Mouse (Mus musculus) T-helper 17 cell (primary cell): ENCODE measurements at regions not wholly inside any gene's neighbourhood (a gene's known extent, or its start where the extent isn't known, plus 50 kb on each side); places are given as distances from the start of the nearest gene placed in this dataset.

Experiments used
- in situ Hi-C, 2 experiments: fragments of 300-600 bp; cut with MboI, MseI; formaldehyde crosslinking; loops; 1 replicate in 1 of 2; 2 replicates in 1 of 2; pipeline ENCODE4 v1.15.1; 2025; ENCODE audit warnings: high pct_unique_total_duplicates in 2 of 2

- in situ Hi-C loops, result no loop called here
These were observed 85.4 kb downstream of the Rpap3 start for GRCm38 (mm10) chr15:97620261-97620660.

GRCm38 (mm10) chr15:97619764-97620163 lies 85.9 kb downstream of the Rpap3 start:
- in situ Hi-C loops, result no loop called here

DNA sequence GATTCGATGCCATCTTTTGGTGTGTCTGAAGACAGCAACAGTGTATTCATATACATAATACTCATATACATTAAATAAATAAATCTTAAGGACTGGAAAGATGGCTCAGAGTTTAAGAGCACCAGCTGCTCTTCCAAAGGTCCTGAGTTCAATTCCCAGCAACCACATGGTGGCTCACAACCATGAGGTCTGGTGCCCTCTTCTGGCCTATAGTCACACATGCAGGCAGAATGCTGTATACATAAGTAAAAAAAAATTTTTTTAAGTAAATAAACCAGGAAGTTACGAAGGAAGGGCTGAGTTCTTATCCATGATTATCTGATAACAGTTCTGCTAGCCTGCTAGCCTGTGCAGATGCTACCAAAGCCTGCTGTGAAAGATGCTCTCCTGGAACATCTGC lies 93.3 kb downstream of the Rpap3 start:
- in situ Hi-C loops, result no loop called here

DNA sequence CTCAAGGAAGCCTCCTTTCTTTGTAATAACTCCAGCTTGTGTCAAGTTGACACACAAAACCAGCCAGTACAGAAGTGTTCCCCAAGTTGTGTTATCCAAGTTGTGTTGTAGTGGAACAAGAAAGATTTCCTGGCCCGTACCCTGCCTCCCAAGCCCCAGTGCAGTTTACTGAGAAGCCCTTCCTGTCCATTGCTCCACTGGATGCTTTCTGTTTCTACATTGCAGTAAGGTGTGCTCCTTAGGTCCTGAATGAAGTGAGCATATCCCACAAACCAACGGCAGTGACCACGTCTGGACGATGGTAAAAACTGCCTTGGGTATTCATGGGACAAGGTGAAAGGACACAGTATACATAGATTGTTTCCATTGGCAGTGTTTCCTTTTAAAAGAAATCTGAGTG lies 94.9 kb downstream of the Rpap3 start:
- in situ Hi-C loops, result no loop called here

DNA sequence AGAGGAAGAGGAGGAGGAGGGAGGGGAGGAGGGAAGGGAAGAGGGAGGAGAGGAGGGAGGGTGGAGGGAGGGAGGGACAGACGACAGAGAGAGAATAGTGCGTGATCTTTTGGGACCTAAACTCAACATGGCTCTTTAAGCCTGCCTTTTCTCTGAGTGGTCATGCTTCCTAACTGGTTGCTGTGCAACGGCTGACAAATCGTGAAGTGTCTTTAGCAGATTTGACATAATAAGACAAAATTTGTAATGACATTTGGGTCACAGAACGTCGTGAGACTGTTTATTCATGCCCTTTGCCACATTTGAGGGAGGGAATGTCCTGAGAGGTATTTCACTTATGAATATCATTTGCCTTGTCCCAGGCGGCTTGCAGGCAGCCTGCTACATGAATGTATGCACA lies 96.1 kb downstream of the Rpap3 start:
- in situ Hi-C loops, result loop anchor here in 1 of 2 experiments (10.0 kb wide), 1 partner anchor 375 kb away; no protein-coding TSS in a partner anchor

DNA sequence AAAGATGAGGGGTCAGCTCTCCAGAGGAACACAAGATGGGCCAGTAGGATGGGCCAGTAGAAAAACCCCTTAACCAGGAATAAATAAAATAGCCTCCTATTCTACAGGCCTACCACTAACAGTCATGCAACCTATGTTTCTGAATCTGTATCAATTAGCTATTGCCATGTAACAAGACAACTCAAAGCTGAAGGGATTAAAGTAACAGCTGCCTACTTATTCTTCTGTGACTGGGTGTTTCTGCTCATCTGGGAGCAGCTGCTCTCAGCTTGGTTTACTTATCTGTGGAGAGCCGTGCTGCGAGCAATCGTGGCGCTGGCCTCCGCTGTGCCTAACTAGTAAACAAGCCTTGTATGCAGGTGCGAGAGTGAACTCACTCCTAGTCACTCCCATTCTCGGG lies 97.0 kb downstream of the Rpap3 start:
- in situ Hi-C loops, result loop anchor here in 1 of 2 experiments (10.0 kb wide), 1 partner anchor 374 kb away; no protein-coding TSS in a partner anchor

DNA sequence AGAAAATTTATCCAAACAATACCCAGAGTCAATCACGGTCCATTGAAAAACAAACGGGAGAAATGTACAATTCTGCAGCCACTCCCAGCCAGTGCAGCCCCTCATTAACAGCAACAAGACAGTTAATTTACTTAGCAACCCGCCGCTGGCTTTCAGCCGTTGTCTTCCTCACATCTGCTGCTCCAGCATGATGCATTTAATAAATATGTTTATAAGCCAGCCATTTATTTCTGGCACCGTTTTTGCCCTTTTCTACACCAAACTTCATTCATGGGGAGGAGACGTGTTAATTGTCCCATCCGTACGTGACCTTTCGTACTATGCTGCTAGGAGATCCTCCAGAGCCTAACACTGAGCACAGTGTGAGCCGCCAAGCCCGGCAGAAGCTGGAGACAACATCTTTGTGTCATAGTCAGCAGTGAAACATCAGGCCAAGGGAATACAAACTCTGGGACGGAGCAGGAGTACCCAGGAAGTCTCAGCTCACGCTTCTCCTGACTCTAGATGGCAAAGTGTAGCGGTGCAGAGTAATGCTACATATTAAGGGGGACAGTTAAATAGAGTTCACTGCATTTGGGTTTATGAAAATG lies 97.9 kb downstream of the Rpap3 start:
- in situ Hi-C loops, result loop anchor here in 1 of 2 experiments (10.0 kb wide), 1 partner anchor 373 kb away; no protein-coding TSS in a partner anchor

GRCm38 (mm10) chr15:97606630-97607381 lies 98.8 kb downstream of the Rpap3 start:
- in situ Hi-C loops, result loop anchor here in 1 of 2 experiments (10.0 kb wide), 1 partner anchor 372 kb away; no protein-coding TSS in a partner anchor

DNA sequence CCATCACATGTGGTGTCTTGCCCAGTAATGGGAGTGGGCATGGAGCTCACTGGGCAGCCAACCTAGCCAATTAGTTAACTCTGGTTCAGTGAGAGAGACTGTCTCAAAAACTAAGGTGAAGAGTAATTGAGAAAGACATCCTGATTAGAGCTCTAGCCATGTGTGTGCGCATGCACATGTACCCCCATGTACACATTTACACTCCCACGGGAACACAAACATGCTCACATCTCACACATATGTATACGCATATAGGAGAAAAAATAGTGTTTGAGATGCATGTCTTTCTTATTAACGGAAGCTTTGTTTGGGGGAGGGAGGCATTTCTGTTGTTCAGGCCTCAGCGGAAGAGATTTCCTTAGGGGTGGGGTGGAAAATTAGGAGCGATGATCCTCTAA lies 99.4 kb downstream of the Rpap3 start:
- in situ Hi-C loops, result loop anchor here in 1 of 2 experiments (10.0 kb wide), 1 partner anchor 371 kb away; no protein-coding TSS in a partner anchor

DNA sequence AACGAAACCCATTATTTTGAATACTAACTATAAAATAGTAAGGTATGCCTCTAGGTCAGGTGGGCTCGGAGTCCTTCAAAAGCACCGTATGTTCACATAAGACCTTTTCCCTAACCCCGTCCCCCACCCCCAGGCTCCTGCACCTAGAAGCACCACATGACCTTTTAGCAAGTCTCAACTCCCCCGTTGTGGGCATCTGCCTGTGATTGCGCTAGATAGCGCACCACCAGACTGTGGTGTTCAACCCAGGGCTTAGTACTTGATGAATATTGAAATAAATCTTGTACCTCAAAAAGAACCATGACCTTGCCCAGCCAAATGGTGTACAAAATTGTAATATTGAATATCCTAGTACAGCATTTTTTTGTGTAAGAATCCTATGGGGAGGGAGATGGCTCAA lies 99.8 kb downstream of the Rpap3 start:
- in situ Hi-C loops, result loop anchor here in 1 of 2 experiments (10.0 kb wide), 1 partner anchor 371 kb away; no protein-coding TSS in a partner anchor

- in situ Hi-C loops, result loop anchor here in 1 of 2 experiments (10.0 kb wide), 1 partner anchor 369 kb away; no protein-coding TSS in a partner anchor
These were observed 102.1 kb downstream of the Rpap3 start for GRCm38 (mm10) chr15:97603492-97603891.

DNA sequence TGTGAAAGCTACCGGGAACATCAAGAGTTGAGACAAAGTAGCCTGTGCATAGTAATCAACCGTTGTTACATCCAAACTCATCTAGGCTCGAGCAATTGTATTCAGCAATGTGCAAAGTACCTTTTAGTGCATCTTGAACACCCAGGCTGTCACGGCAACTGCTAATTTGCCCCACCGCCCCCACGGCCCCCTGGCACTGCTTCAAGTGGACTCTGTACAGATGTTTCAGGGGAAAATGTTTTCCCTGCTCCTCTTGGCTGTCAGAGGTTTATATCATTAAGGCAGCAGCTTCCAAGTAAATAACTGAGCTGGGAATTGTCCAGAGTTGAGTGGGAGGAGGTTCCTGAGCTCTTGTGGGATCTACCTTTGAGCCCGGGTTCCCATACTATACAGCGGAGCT lies 107.4 kb downstream of the Rpap3 start:
- in situ Hi-C loops, result no loop called here

DNA sequence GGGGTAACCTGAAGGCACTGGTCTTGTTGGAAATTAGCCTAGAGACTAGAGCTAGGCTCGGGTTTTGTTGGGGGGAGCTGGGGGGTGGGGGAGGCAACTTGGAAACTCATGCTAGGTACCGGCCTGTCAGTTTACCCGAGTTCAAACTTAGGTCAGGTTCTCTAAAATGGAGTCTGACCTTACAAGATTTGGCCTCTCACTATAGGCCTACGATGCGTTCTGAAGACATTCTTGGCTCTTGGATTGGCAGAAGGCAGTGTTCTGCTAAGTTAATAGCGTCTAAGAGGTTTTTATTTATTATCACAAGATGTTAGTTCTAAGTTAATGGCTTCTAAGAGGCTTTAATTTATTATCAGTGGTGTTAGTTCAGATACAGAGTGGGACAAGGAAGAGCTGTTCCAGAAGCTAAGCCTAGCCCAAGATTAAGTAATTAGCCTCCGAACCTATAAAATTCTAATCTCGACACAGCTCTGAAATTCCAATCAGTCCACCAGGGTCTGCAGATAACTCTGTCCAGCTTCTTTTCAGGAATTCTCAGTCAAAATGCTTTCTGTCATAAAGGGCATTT lies 109.0 kb downstream of the Rpap3 start:
- in situ Hi-C loops, result no loop called here

DNA sequence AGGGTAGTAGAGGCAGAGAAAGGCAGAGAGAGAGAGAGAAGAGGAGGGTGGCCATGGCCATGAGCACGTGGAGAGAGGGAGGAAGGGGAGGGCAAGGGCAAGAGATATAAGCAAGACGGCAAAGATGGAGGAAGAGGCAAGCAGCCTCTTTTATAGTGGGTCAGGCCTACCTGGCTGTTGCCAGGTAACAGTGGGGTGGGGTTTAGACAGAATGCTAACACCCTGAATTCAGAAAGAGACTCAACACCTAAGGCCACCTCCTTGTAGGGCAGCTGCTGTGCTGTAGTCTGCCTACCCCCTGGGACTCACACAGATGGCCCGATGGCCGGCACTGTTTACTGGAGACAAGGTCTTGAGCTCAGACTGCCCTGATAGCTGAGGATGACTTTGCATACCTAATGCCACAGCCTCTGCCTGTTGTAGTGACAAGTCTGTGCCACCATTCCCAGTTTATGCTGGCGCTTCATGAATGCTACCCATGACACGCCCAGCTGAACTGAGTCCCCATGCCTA lies 110.3 kb downstream of the Rpap3 start:
- in situ Hi-C loops, result no loop called here

DNA sequence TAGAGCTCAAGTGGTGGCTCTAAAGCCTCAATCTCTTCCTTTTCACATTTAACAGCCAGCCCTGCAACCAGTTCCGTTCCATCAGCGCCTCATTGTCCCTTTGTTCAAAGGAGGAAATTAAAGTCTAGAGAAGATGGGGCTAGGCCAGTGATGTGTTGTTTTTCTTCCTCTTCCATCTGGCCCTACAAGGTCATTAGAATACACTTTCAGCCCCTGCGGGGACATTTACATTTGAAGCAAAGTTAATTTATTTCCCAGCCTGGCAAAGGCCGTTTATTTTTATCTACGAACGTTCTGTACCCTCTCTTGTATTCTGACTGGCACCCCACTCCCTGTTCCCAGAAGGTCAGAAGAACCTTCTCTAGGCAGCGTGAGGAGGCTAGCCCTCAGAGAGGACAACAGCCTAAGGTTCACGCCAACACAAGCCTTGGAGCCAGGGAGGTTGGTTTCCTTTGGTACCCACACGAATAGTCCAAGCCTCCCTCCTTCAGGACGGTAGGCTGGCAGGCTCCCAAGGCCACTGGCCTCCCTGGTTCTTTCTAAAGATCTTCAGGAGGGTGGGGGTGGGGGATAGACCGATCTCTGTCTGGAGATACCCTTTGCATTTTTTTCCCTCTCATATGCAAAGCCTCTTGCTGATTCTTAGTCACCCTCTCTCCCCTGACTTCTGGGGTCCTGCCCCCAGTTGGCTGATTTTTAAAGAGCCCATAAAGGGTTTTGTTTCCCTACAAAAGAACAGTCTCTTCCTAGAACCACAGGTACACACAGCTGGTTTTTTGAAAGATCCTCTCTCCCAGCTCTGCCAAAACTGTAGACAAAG lies 111.6 kb downstream of the Rpap3 start:
- in situ Hi-C loops, result no loop called here

GRCm38 (mm10) chr15:97592786-97593185 lies 112.8 kb downstream of the Rpap3 start:
- in situ Hi-C loops, result no loop called here

- in situ Hi-C loops, result no loop called here
These were observed 114.2 kb downstream of the Rpap3 start for GRCm38 (mm10) chr15:97591406-97591805.

GRCm38 (mm10) chr15:97590732-97591292 lies 114.8 kb downstream of the Rpap3 start:
- in situ Hi-C loops, result no loop called here

GRCm38 (mm10) chr15:97587571-97588205 lies 117.9 kb downstream of the Rpap3 start:
- in situ Hi-C loops, result no loop called here

- in situ Hi-C loops, result loop anchor here in 1 of 2 experiments (5.0 kb wide), 1 partner anchor 344 kb away; no protein-coding TSS in a partner anchor
These were observed 123.9 kb downstream of the Rpap3 start for GRCm38 (mm10) chr15:97581724-97582154.
